Mouse (Mus musculus) natural killer cell, adult 2 months (primary cell): ENCODE data around the gene Spg20.

Experiments used
- DNase-seq, 2 experiments: peaks; one replicate each; pipeline ENCODE4 v3.0.0; 2022; ENCODE audit warnings: low spot score in 2 of 2

The Spg20 gene

DNA sequence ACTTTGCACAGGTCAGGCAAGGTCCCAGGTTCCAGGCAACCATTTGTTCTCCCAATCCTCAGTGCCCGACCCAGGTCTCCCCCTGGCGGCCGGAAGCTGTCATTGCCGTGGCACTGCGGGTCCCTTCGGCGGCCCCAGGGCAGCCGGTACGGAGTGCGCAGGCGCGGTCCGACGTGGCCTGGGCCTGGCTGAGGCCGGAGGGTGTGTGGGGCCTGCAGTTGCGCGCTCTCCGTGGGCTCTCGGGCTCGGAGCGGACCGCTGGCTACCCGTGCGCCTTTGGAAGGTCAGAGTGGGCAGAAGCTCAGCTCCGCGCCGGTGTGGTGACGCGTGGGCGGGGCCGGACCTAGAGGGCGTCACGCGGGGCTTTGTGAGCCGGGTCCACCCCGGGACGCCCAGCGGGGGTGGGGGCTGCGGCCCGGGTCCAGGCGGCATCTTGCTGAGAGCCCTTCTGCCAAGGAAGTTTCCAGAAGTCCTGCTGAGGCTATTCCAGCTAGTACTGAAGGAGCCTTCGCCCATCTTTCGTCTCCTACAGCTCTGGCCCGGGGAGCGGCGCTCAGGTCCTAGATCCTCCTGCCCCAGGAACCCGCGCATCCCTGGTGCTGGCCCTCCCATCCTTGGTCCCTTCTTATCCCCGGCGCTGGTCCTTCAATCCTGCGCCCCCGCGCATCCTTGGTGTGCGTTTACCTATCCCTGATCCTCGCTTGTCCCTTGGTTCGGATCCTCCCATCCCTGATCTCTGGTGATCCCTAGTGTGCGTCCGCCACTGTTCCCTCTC lies at the start of gene Spg20:
Spg20 (plus strand) TSS at position 174 of the 775 bp plus-strand sequence.
- DNase-seq: peak; percentile 91 to 92

DNA sequence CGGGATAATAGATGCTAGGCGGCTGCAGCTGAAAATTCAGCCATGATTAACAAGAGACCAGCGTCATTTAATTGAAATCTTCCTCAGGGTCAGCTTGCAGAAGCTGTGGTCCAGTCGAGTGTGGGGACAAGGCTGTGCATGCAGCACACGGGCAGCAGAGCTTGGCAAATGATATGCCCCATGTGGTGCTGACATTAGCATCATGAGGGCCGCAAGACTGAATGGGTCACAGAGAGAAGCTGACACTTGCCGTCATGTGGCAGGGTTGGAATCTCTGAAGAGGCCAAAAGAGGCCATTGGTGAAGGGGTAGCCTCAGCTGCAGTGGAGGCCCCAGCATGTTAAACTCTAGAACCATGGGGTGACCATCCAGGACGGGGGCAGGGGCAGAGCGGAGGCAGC lies 49.3 kb upstream of the Spg20 start:
- DNase-seq: no peak

DNA sequence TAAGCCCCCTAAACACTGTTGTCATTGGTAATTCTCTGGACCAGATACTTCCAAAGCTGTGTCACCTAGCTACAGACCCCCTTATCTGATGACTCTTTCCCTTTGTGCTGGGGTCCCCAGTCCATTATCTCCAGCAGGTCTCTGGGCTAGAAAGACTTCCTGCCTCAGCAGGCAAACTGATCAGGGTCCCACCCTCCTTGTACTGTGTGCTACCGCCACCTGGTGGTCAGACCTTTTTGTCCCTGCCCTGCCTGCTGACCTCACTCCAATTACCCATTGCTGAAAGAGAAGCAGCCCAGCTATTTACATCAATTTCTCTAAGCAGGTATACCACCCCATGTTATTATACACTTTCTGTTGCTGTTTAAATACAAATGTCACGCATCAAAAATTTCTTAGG lies 47.5 kb upstream of the Spg20 start:
- DNase-seq: peak in 1 of 2 experiments; percentile 7

DNA sequence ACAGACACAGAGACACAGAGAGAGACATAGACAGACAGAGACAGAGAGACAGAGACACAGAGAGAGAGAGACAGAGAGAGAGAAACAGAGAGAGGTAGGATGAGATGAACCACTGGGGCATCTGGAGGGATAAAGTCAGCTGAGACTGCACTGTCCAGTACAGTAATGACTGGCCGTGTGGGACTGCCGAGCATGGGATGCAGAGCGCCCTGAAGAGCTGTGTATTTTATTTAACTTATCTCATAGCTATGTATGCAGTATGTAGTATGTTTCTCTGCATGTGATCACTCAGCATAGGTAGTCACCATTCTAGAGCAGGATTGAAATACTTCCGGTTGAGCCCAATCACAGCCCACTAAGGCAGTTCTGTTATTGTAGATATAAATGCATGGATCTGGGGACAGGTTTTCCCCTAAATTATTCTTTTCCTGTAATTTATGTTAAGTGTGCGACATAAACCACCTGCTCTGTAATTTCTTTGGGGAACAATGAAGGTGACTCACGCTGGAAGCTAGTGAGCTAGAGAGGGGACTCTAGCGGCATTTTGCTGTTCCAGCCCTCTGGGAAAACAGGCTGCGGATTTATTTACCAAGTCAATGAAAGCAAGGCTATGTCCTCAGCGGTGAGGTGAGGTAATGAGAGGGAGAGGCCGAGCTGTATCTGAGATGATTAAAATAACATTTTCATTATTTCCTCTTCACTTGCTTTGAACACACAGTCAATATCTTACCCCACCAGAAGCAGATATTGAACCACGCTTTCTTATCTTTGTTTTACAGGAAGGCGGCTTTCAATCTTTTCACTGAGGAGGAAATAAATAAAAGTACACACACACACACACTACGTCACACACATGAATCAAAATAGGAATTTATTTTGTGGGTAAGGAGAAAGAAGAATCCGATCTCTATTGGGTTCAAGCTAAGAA lies 45.9 kb upstream of the Spg20 start:
- DNase-seq: no peak

DNA sequence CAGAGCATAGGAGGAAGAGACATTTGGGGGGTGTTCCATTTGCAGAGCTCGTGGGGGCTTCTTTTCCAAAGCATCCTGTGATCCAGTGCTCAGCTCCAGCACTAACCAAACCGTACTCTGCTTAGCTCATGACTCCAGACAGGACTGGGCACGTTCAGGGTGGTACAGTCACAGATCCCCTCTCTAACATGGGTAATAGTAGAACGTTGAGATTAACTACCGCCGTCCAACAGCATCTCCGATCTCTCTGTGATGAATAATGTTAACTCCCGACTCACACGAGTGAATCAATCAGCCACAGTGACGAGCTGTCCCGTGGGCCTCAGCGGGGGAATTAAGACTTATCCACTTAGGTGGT lies 45.3 kb upstream of the Spg20 start:
- DNase-seq: no peak

GRCm38 (mm10) chr3:55067791-55068434 lies 44.0 kb upstream of the Spg20 start:
- no peak for DNase-seq

DNA sequence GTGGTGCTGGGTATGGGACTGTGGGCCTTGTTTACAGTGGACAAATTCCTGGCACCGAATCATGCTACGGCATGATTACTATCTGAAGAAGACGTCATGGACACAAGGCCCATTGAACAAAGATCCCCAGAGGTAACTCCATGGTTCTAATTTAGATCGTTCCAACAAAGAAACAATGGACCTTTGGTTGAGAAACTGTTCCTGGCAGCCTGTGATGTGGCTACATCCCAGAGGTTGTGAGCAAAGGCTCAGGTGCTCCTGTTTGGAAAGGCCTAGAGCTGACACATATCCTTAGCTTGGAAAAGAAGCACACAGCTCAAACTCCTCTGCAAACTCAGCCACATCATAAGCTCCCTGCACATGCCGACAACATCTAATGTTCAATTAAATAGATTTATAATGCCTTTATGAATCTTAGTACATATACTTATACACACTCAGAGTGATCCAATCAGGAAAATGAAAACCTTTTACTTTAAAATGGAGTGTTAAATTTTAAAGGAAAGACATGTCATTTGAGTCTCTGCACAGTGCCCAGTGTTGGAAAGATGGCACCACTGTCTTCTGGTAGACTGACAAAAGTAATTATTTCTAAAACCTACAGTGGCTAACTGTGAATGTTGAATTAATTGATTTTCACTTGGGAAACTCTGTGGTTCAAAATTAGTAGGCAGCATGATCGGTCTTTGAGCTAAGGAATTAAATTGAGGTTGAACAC lies 37.2 kb upstream of the Spg20 start:
- DNase-seq: no peak

DNA sequence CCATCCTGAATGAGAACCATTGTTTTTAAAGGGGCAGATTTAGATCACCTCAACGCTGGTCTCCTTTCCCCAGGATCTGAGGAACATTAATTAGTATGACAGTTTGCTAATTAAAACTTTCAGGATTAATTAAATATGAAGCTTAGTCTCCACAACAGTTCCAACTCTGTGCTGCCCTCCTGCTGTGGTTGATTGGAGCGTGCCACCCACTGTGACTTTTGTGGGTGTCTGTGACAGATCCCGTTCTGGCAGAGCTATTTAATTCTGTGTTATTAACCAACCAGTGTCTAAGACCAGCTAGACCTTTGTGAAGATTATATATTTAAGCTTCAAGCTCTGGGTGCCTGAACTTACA lies 36.6 kb upstream of the Spg20 start:
- no peak for DNase-seq

DNA sequence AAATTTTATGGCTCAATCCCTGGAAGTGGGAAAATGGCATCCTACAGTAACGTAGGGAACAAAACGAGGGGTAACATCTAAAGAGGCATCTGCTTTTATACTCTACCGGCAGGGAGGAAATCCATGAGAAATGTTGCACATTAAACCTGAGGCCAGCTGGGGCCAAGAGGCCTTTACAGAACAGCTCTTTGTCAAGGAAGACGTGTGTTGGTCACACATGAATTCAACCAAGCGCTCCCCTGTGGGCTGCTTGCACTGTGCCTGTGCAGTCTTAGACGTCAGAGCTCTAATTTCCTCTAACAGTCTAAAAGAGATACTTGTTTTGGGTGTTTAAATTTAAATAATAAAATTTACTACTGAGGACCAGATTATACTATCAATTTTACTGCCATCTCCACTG lies 33.7 kb upstream of the Spg20 start:
- no peak for DNase-seq

- DNase-seq: no peak
Observed at GRCm38 (mm10) chr3:55079619-55080018, 32.3 kb upstream of the Spg20 start.

GRCm38 (mm10) chr3:55080055-55080454 lies 31.9 kb upstream of the Spg20 start:
- DNase-seq: peak; percentile 27 to 40

DNA sequence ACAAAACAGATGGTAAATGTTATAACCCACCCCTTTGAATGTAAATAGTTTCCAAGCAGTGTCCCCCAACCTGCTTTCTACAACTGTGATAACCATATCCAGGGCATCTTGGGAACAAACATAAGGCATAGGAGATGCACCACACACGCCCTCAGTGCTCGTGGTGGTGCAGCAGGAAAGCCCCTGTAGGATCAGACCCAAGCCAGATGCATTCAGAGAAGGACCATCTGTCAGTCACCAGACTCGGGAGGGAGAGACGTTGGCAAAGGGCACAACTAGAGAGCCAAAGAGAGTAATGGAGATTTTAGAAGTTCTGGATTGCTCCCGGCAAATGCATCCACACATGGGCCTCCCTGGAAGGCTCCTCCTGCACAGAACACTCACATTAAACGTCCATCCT lies 27.1 kb upstream of the Spg20 start:
- no peak for DNase-seq

DNA sequence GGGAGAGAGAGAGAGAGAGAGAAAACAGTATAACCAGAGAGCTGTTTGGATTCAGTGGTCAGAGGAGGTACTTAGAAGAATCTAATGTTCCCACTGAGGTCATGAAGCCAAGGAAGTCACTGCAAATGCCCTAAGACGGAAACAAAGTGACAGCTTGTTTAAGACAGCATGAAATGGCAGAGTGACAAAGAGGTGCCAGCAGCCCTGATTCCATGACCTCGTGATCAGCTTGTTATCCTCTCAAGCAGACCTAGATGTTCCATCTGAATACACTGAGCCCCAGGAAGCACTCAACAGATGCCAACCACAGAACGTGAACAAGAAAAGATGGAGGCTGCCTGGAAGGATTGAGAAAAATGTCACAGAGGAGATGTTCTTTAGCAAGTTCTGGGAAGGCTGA lies 26.2 kb upstream of the Spg20 start:
- DNase-seq: no peak

GRCm38 (mm10) chr3:55086948-55087347 lies 25.0 kb upstream of the Spg20 start:
- no peak for DNase-seq

DNA sequence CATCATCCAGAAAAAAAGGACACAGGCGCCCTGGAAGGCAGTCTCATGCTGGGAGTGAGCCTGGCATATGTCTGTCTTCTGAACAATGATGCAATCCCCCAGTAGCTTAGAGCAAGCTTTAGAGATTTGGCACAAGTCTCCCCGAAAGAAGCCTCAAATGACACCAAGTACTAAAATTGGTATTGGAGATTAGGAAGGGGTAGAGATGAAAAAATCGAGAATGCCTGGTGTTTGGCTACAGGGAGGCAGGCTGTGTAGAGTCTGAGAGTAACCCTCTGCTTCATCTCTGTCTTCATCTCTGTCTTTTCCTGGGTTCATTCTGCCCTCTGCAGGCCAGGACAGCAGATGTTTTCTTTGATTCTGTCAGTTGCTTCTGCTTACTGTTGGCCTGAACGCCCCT lies 24.5 kb upstream of the Spg20 start:
- no peak for DNase-seq

- no peak for DNase-seq
Observed at GRCm38 (mm10) chr3:55088359-55088758, 23.5 kb upstream of the Spg20 start.

- DNase-seq: no peak
Observed at GRCm38 (mm10) chr3:55088843-55089242, 23.1 kb upstream of the Spg20 start.

DNA sequence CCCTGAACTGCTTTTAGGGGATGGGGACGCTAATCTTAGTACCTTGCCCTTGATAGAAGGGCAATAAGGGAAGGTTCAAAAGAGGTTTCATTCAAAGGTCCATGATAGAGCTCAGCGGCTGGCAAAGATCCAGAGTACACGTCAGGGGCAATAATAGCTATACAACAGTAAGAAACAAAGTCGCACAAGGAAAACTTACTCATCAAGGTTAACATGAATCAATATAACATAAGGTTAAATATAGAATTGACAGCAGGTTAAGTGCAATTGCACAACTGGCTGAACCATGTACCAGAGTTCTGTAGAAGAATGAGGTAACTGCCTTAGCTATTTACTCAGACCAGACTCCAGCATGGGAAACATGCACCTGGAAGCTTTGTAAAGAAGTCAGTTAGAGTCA lies 22.6 kb upstream of the Spg20 start:
- no peak for DNase-seq

- no peak for DNase-seq
Observed at GRCm38 (mm10) chr3:55093161-55093560, 18.7 kb upstream of the Spg20 start.

DNA sequence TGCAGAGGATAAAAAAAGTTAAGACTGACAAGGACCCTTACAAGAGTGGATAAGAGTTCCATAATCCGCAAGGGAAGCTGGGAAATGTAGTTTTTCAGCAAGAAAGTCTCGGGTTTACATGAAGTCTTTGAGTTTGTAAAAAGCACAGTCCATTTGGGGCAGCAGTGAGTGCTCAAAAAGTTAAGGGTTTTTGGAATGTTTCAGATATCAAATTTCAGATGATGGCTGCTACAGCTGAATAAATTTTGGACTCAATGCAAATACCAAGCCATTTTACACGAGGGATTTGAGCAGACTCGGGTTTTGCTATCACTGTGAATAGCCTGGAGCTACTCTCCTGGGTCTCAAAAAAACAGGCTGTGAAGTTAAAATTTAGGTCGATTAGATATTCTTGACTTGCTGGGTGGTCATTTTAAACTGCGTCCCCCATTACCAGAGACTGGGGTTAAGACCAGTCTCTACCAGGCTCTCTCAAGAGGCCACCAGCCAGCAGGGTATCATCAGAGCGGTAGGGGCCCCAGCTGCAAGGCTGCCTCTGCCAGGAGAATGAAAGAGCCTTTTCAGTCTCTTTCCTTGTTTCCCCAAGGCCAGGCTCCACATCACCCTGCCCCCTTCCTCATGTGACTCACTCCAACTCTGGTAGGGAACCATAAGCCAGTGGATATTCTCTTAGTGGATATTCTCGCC lies 15.8 kb upstream of the Spg20 start:
- DNase-seq: no peak

DNA sequence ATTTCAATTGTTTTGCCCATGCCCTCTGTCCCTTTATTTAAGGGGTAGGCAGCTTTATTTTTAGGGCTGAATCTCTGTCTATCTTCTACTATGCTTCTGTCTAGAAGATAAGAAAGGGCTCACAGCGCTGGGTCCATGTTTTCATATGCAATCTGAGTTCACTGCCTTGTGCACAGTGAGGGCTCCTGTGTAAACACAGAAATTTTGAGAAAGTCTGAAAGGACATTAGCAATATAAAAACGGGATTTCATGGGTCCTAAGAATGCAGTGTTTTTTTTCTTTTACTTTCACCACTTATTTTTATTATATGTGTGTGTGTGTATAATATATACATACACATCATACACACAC lies 15.3 kb upstream of the Spg20 start:
- DNase-seq: no peak
